In the genomic region with DNA sequence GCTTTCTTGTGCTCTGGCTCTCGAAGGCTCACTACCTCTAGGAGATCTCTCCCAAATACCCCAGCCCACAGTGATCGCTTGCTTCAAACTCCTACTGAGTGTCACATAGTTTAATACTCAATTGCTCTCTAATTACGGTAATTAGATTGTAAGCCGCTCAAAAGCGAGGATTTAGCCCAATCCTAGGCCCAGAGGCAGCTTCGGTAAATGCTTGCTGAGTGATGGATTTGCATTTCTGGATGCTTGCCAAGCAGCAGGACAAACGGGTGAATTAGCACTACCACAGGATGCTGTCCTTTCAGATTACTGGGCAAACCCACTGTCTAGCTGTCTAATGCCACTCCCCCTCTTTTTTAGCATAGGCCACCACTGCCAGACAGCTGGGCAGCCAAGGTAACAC, we compare ENCODE assay signal across 12 mouse cellular contexts. TPM values are rescaled to one million over a fixed set of nuclear protein-coding genes. Genes with fewer than 3 reads are reported as not detected.
DNase-seq lines count a peak whose midpoint lies in the region; ATAC-seq lines count a peak whose summit lies in the region.
"Had no signal": no experiment of that assay in that cellular context is flagged by ENCODE, and none has a peak within 500 bp of the region (broad histone marks: within the 10 kb centered on the region; RNA-seq: fewer than 3 reads in every experiment).

No protein-coding gene starts in this region.

- H3K36me3 ChIP-seq in hindbrain, embryonic 11.5 days (ENCODE audit: control insufficient read depth, insufficient read depth, low read length) = no peaks in the 10 kb centered on the region
- no peaks in the 10 kb centered on the region for H3K36me3 ChIP-seq in hindbrain, embryonic 10.5 days
- H3K36me3 ChIP-seq in forebrain, embryonic 14.5 days (ENCODE audit: control insufficient read depth, insufficient read depth, low read length) = no peaks in the 10 kb centered on the region
- H3K36me3 ChIP-seq in midbrain, embryonic 14.5 days (ENCODE audit: control insufficient read depth, insufficient read depth, low read length) = no peaks in the 10 kb centered on the region
- H3K36me3 ChIP-seq: limb, embryonic 15.5 days had no signal

- WGBS in hindbrain, embryonic 11.5 days = 64% methylated on average over 7 of the region's 7 CpGs
- WGBS in hindbrain, embryonic 10.5 days = 71% methylated on average over 7 of the region's 7 CpGs
- WGBS in forebrain, embryonic 14.5 days = 4% methylated on average over 7 of the region's 7 CpGs
- 12% methylated on average over 7 of the region's 7 CpGs for WGBS in midbrain, embryonic 14.5 days

- ATAC-seq in hindbrain, embryonic 11.5 days (ENCODE audit: low FRiP score) = peak; percentile 36
- ATAC-seq in forebrain, embryonic 14.5 days = peak; percentile 95
- ATAC-seq in midbrain, embryonic 14.5 days (ENCODE audit: low FRiP score, low TSS enrichment) = peak; percentile 71
- ATAC-seq: CD4-positive, CD25-positive, alpha-beta regulatory T cell, adult 4 months had no signal

- H3K27me3 ChIP-seq in hindbrain, embryonic 11.5 days (ENCODE audit: control insufficient read depth, insufficient read depth, low read length) = no peaks in the 10 kb centered on the region
- H3K27me3 ChIP-seq in hindbrain, embryonic 10.5 days (ENCODE audit: insufficient read depth, poor library complexity, severe bottlenecking) = peaks cover 22% of the 10 kb centered on the region
- peaks cover 4% of the 10 kb centered on the region; the same call in 1 of the 2 replicates for H3K27me3 ChIP-seq in forebrain, embryonic 14.5 days (replicated peaks; ENCODE audit: control insufficient read depth, insufficient read depth, low read length)
- peaks cover 6% of the 10 kb centered on the region; the same call in 1 of the 2 replicates for H3K27me3 ChIP-seq in midbrain, embryonic 14.5 days (ENCODE audit: control insufficient read depth, insufficient read depth, low read length)

- H3K4me1 ChIP-seq in hindbrain, embryonic 11.5 days (replicated peaks; ENCODE audit: control insufficient read depth, insufficient read depth, low read length) = no peaks in the 10 kb centered on the region
- peaks cover 19% of the 10 kb centered on the region for H3K4me1 ChIP-seq in hindbrain, embryonic 10.5 days (replicated peaks)
- H3K4me1 ChIP-seq in forebrain, embryonic 14.5 days (ENCODE audit: control insufficient read depth, insufficient read depth, low read length) = peaks cover 2% of the 10 kb centered on the region
- peaks cover 6% of the 10 kb centered on the region for H3K4me1 ChIP-seq in midbrain, embryonic 14.5 days (ENCODE audit: control insufficient read depth, insufficient read depth, low read length)

- H3K9ac ChIP-seq in hindbrain, embryonic 11.5 days (ENCODE audit: low read depth, low read length) = no peak overlapping the region
- no peak overlapping the region for H3K9ac ChIP-seq in forebrain, embryonic 14.5 days (ENCODE audit: low read length)
- no peak overlapping the region for H3K9ac ChIP-seq in midbrain, embryonic 14.5 days (replicated peaks; ENCODE audit: low read length)
- H3K9ac ChIP-seq: limb, embryonic 15.5 days had no signal

- no peaks in the 10 kb centered on the region for H3K9me3 ChIP-seq in hindbrain, embryonic 11.5 days (ENCODE audit: control insufficient read depth, low read length)
- H3K9me3 ChIP-seq in hindbrain, embryonic 10.5 days = no peaks in the 10 kb centered on the region
- no peaks in the 10 kb centered on the region for H3K9me3 ChIP-seq in forebrain, embryonic 14.5 days (replicated peaks; ENCODE audit: control insufficient read depth, low read length)
- no peaks in the 10 kb centered on the region for H3K9me3 ChIP-seq in midbrain, embryonic 14.5 days (ENCODE audit: control insufficient read depth, low read length)
- H3K9me3 ChIP-seq: limb, embryonic 15.5 days had no signal

- no peak overlapping the region for H3K4me3 ChIP-seq in hindbrain, embryonic 11.5 days (ENCODE audit: low read depth, low read length)
- no peak overlapping the region for H3K4me3 ChIP-seq in hindbrain, embryonic 10.5 days
- no peak overlapping the region for H3K4me3 ChIP-seq in forebrain, embryonic 14.5 days (ENCODE audit: low read depth, low read length)
- H3K4me3 ChIP-seq in midbrain, embryonic 14.5 days (replicated peaks; ENCODE audit: low read depth, low read length) = no peak overlapping the region
- H3K4me3 ChIP-seq: limb, embryonic 15.5 days had no signal

- no peak overlapping the region for H3K4me2 ChIP-seq in hindbrain, embryonic 11.5 days (replicated peaks; ENCODE audit: low read depth, low read length)
- H3K4me2 ChIP-seq in forebrain, embryonic 14.5 days (ENCODE audit: low read length) = no peak overlapping the region
- no peak overlapping the region for H3K4me2 ChIP-seq in midbrain, embryonic 14.5 days (ENCODE audit: low read length)
- H3K4me2 ChIP-seq: limb, embryonic 15.5 days had no signal

- H3K27ac ChIP-seq in hindbrain, embryonic 11.5 days (ENCODE audit: low read depth, low read length) = no peak overlapping the region
- no peak overlapping the region for H3K27ac ChIP-seq in hindbrain, embryonic 10.5 days
- no peak overlapping the region for H3K27ac ChIP-seq in forebrain, embryonic 14.5 days (ENCODE audit: low read depth, low read length)
- no peak overlapping the region for H3K27ac ChIP-seq in midbrain, embryonic 14.5 days (replicated peaks; ENCODE audit: low read depth, low read length)
- H3K27ac ChIP-seq: limb, embryonic 15.5 days had no signal

- peak; percentile 30 for DNase-seq in hindbrain, embryonic 11.5 days (ENCODE audit: low spot score)
- no peak for DNase-seq in hindbrain, embryonic 10.5 days (ENCODE audit: low spot score)
- DNase-seq in MN1 (ENCODE audit: low spot score) = peak; percentile 67
- DNase-seq in forebrain, embryonic 14.5 days (ENCODE audit: low spot score) = peak; percentile 93
- DNase-seq in midbrain, embryonic 14.5 days = peak; percentile 86
- no peak for DNase-seq in spleen, postnatal 4 days (ENCODE audit: low spot score in 2 of 2)
- DNase-seq in adrenal gland, postnatal 25 days = no peak
- no peak for DNase-seq in cerebellum, adult 11-12 months
- DNase-seq: heart, adult 11 months; thymus, postnatal 36 days had no signal

RNA-seq across cellular contexts. Expression of a gene that starts 16.9 kb away (rescaled TPM):
- 24.4 and 26.3 TPM in 2 replicates for polyA plus RNA-seq in hindbrain, embryonic 11.5 days (2014; fragmentation: Nextera tagmentation; extraction: Ambion mirVana)
- polyA plus RNA-seq in hindbrain, embryonic 10.5 days (2016; fragmentation: Nextera tagmentation; extraction: Ambion mirVana) = 15.6 and 19.6 TPM in 2 replicates
- polyA plus RNA-seq in forebrain, embryonic 14.5 days (2014; fragmentation: Nextera tagmentation; extraction: Ambion mirVana) = 38.4 TPM in 2 replicates
- polyA plus RNA-seq in midbrain, embryonic 14.5 days (2014; fragmentation: Nextera tagmentation; extraction: Ambion mirVana) = 34.7 and 36.1 TPM in 2 replicates
- 29.9 and 32.9 TPM in 2 replicates for total RNA-seq in adrenal gland, postnatal 25 days (2021)

RNA-seq across cellular contexts. Expression of a gene that starts 17.1 kb away (rescaled TPM):
- polyA plus RNA-seq in hindbrain, embryonic 11.5 days (2014; fragmentation: Nextera tagmentation; extraction: Ambion mirVana) = 3.8 and 5.0 TPM in 2 replicates
- 4.2 and 5.3 TPM in 2 replicates for polyA plus RNA-seq in hindbrain, embryonic 10.5 days (2016; fragmentation: Nextera tagmentation; extraction: Ambion mirVana)
- polyA plus RNA-seq in forebrain, embryonic 14.5 days (2014; fragmentation: Nextera tagmentation; extraction: Ambion mirVana) = 2.4 and 3.8 TPM in 2 replicates
- 1.8 and 2.7 TPM in 2 replicates for polyA plus RNA-seq in midbrain, embryonic 14.5 days (2014; fragmentation: Nextera tagmentation; extraction: Ambion mirVana)
- 3.6 and 3.7 TPM in 2 replicates for total RNA-seq in adrenal gland, postnatal 25 days (2021)

Comparison
In these comparisons a context has a peak if more than half of its experiments do, and no peak if none do; other contexts are left out.
1. DNase-seq: peak in hindbrain, embryonic 11.5 days (single experiment), MN1 (single experiment), forebrain, embryonic 14.5 days (single experiment) and midbrain, embryonic 14.5 days (single experiment); none in hindbrain, embryonic 10.5 days (single experiment), spleen, postnatal 4 days (0 of 2), adrenal gland, postnatal 25 days (single experiment) and cerebellum, adult 11-12 months (single experiment).
2. ATAC-seq: peak in every context shown above with its lines; median percentile 95 in forebrain, embryonic 14.5 days; 71 in midbrain, embryonic 14.5 days; 36 in hindbrain, embryonic 11.5 days.